Mouse (Mus musculus) heart, embryonic 14.5 days (tissue): ENCODE measurements around the gene Chd6. TPM values are rescaled to one million over a fixed set of nuclear protein-coding genes. Genes with fewer than 3 reads are reported as not detected.

ENCODE experiments used
- ATAC-seq: fragments of 200-750 bp; cut with Nextera tagmentation; 2 replicates; pipeline ENCODE4 v1.8.0; 2017; ENCODE audit warnings: low read depth, moderate TSS enrichment; ENCODE audit not compliant: insufficient number of reproducible peaks, insufficient read depth, low FRiP score
- H3K27ac ChIP-seq, 2 experiments: fragments of 200-500 bp in 1 of 2; fragments of 300-500 bp in 1 of 2; sonication (generic) in 1 of 2; replicated peaks in 1 of 2; 2 replicates each; pipeline ENCODE4 v1.5.1; 2012 to 2014; ENCODE audit warnings: low read depth in 2 of 2, low read length in 2 of 2, control low read depth in 1 of 2, mild to moderate bottlenecking in 1 of 2, mixed read lengths in 1 of 2; ENCODE audit not compliant: control insufficient read depth in 1 of 2, insufficient read depth in 1 of 2
- H3K27me3 ChIP-seq: fragments of 300-500 bp; sonication (generic); 2 replicates; pipeline ENCODE4 v1.6.1; 2014; ENCODE audit warnings: mild to moderate bottlenecking, low read length, control low read depth; ENCODE audit not compliant: control insufficient read depth, insufficient read depth
- H3K36me3 ChIP-seq: fragments of 300-500 bp; sonication (generic); 2 replicates; pipeline ENCODE4 v1.6.1; 2014; ENCODE audit warnings: mild to moderate bottlenecking, control low read depth, low read length, mixed read lengths; ENCODE audit not compliant: control insufficient read depth, insufficient read depth
- H3K4me1 ChIP-seq, 2 experiments: fragments of 200-500 bp in 1 of 2; fragments of 300-500 bp in 1 of 2; sonication (generic) in 1 of 2; 2 replicates each; pipeline ENCODE4 v1.6.1; 2012 to 2014; ENCODE audit warnings: low read length in 2 of 2, control low read depth in 1 of 2, mixed read lengths in 1 of 2; ENCODE audit not compliant: control insufficient read depth in 2 of 2, insufficient read depth in 2 of 2
- H3K4me2 ChIP-seq: fragments of 300-500 bp; sonication (generic); 2 replicates; pipeline ENCODE4 v1.6.1; 2014; ENCODE audit warnings: mild to moderate bottlenecking, low read length
- H3K4me3 ChIP-seq, 2 experiments: fragments of 200-500 bp in 1 of 2; fragments of 300-500 bp in 1 of 2; sonication (generic) in 1 of 2; 2 replicates each; pipeline ENCODE4 v1.5.1; 2012 to 2014; ENCODE audit warnings: low read length in 2 of 2, mild to moderate bottlenecking in 2 of 2, control low read depth in 1 of 2, low read depth in 1 of 2, moderate library complexity in 1 of 2; ENCODE audit not compliant: control insufficient read depth in 1 of 2, insufficient read depth in 1 of 2
- H3K9ac ChIP-seq: fragments of 300-500 bp; sonication (generic); 2 replicates; pipeline ENCODE4 v1.6.1; 2014; ENCODE audit warnings: mild to moderate bottlenecking, low read length
- H3K9me3 ChIP-seq: fragments of 300-500 bp; sonication (generic); 2 replicates; pipeline ENCODE4 v1.6.1; 2016; ENCODE audit warnings: low read length, control low read depth; ENCODE audit not compliant: control insufficient read depth
- WGBS: fragments of 180-500 bp; shearing (Covaris S2); extraction: QIAGEN DNeasy Blood & Tissue Kit; methylation state at CpG from one replicate; pipeline ENCODE4 v1.1.7; 2014; 5-methylcytosine and 5-hydroxymethylcytosine counted together
- polyA plus RNA-seq: library from polyadenylated mRNA; unstranded; fragments of >200 nt; fragmentation: Nextera tagmentation; extraction: Ambion mirVana; gene quantifications from 2 replicates; pipeline ENCODE4 v1.2.1, GENCODE M21; 2014

Chd6 gene
- polyA plus RNA-seq, 1 experiment from 2014 or later, result 17.9 TPM

DNA sequence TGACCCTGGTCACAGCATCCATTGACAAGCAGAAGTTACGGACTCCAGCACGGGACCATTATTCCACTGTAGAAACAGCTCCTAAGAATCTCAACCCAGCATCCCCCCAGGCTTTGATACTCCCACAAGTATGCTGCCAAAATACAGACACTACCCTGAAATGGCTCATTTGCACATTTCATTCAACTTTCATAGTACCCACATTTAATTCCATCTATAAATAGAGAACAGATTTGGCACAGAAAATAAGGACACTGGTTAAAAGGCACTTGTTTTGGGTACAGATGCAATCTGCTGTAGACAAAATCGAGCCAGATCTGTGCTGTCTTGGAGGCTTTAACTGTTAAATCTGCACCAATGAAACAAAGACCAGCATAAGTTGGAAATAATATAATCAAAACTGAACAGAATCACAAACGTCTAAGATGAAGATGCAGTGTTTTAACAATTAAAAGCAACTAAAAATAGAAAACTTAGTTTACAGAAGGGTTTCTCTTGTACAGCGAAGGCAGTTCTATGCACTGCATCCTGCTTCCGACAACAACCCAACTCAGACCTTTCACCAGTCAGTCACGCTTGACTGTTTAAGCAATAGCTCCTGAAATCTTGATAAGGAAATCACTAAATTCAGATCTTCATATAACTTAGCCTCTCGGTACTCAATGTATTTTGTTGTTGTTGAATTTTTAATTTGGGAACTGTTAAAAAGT is 64.2 kb downstream of the Chd6 start:
- WGBS, result 88% methylated on average over 8 of the region's 8 CpGs
- no peaks in the 10 kb centered on the region for H3K27me3 ChIP-seq
- peaks cover 38% of the 10 kb centered on the region for H3K36me3 ChIP-seq
- H3K9ac ChIP-seq, result no peak overlapping the region
- no peak overlapping the region for H3K4me3 ChIP-seq
- H3K9me3 ChIP-seq, result no peaks in the 10 kb centered on the region
- H3K4me2 ChIP-seq, result no peak overlapping the region
- no peak overlapping the region for H3K27ac ChIP-seq
- no peaks in the 10 kb centered on the region for H3K4me1 ChIP-seq
- ATAC-seq, result no peak

DNA sequence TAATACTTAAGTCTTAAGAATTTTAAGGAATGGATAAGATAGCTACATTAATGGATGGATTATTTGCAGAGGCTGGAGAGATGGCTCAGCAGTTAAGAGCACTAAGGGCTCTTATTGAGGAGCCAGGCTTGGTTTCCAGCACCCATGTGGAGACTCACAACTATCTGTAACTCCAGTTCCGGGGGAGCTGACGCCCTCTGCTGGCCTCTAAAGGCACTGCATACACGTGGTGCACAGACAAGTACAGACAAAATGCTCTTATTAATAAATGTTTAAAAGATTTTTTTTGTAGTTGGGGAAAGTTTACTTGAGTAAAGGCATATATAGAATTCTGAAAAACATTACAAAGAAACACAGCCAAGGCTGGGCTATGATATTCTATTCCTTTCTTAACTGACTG is 66.0 kb downstream of the Chd6 start:
- H3K4me1 ChIP-seq, result no peaks in the 10 kb centered on the region
- H3K4me2 ChIP-seq, result no peak overlapping the region
- ATAC-seq, result no peak
- no peak overlapping the region for H3K9ac ChIP-seq
- no peaks in the 10 kb centered on the region for H3K9me3 ChIP-seq
- no peaks in the 10 kb centered on the region for H3K27me3 ChIP-seq
- H3K4me3 ChIP-seq, result no peak overlapping the region
- WGBS, result 61% methylated on average over 3 of the region's 3 CpGs
- peaks cover 56% of the 10 kb centered on the region for H3K36me3 ChIP-seq
- H3K27ac ChIP-seq, result no peak overlapping the region

DNA sequence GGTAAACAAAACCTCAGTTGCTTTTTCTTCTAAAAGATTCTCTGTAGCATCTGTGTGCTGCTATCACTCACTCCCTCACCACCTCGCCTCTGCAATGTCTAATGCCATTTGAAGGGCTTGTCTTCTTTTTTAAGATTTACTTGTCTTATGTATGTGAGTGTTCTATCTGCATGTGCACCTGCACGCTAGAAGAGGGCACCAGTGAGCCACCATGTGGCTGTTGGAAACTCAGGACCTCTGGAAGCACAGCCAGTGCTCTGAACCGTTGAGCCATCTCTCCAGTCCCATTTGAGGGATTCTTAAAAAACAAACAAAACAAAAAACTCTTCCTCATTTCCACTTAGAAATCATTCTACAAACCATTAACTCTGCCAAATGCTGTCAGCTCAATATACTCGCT is 68.1 kb downstream of the Chd6 start:
- H3K27ac ChIP-seq, result no peak overlapping the region
- H3K36me3 ChIP-seq, result peaks cover 60% of the 10 kb centered on the region
- H3K9ac ChIP-seq, result no peak overlapping the region
- H3K27me3 ChIP-seq, result no peaks in the 10 kb centered on the region
- H3K9me3 ChIP-seq, result no peaks in the 10 kb centered on the region
- no peak for ATAC-seq
- no peak overlapping the region for H3K4me2 ChIP-seq
- no peaks in the 10 kb centered on the region for H3K4me1 ChIP-seq
- WGBS, result 76% methylated on average over 4 of the region's 4 CpGs
- no peak overlapping the region for H3K4me3 ChIP-seq

DNA sequence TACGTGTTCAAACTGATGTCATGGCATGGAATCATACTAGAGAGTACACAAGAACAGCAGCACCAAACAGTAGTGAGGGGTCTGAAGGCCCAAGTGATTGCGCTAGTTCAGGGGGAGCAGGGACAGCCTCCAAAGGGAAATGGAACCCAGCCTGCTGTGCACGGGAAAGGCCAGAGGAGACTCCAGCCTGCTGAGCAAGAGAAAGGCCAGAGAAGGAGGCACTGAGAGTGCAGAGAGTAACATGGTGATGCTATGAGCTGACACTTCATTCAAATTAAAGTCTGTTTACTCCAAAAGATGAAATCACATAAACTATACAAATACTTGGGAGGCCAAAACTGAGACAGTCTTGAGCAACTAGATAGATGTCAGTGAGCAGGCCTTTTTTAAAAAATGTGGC is 71.1 kb downstream of the Chd6 start:
- no peaks in the 10 kb centered on the region for H3K27me3 ChIP-seq
- no peak for ATAC-seq
- H3K27ac ChIP-seq, result no peak overlapping the region
- H3K36me3 ChIP-seq, result peaks cover 64% of the 10 kb centered on the region
- H3K4me1 ChIP-seq, result peaks cover 0 to 5% of the 10 kb centered on the region in 2 experiments; a peak in 2 of 4 replicates
- WGBS, result 88% methylated on average over 3 of the region's 3 CpGs
- H3K9me3 ChIP-seq, result no peaks in the 10 kb centered on the region
- no peak overlapping the region for H3K4me2 ChIP-seq
- no peak overlapping the region for H3K4me3 ChIP-seq
- H3K9ac ChIP-seq, result no peak overlapping the region

DNA sequence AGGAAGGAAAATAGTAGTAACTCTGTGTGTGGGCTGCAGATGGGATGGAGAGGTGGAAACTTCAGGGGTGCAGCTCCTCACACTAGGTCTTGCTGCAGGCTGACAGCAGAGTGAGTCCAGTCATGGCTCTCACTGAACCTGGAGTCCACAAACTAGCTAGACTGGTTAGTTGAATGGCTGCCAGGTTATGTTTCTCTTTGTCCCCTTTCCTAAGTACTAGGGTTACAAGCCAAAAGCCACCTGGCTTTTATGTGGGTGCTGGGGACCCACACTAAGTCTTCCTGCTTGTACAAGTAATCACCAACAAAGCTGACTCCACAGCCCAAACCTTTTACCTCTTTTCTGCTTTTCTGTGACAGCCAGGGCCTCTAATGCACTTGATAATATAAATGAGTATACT is 75.7 kb downstream of the Chd6 start:
- Histone ChIP-seq H3K9me3 (no peaks in the 10 kb centered on the region), H3K4me2 (no peak overlapping the region), H3K36me3 (peaks cover 54% of the 10 kb centered on the region), H3K4me3 (no peak overlapping the region), H3K27me3 (no peaks in the 10 kb centered on the region), H3K27ac (no peak overlapping the region), H3K9ac (no peak overlapping the region), H3K4me1 (peaks cover 3 to 12% of the 10 kb centered on the region in 2 experiments; a peak in 3 of 4 replicates)
- ATAC-seq, result no peak

DNA sequence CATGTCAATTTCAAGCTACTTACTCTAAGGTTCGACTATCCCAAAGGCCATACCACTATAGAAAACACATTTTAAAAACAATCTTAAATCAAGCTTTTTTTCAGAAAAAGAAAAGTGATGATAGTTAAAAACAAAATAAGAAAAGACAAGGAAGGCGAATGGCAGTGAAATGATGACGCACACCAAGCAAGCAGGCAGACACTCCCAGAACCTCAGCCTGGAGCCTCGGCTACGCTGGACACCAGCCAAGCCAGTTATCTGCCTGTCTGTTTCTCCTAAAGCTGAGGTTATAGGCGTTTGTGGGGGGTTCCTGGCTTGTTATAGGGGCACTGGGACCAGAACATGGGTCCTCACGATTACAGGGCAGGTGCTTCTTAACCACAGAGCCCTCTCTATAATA is 76.5 kb downstream of the Chd6 start:
- H3K4me2 ChIP-seq, result no peak overlapping the region
- peaks cover 3 to 12% of the 10 kb centered on the region in 2 experiments; a peak in 3 of 4 replicates for H3K4me1 ChIP-seq
- H3K9me3 ChIP-seq, result no peaks in the 10 kb centered on the region
- 43% methylated on average over 7 of the region's 7 CpGs for WGBS
- H3K36me3 ChIP-seq, result peaks cover 54% of the 10 kb centered on the region
- H3K4me3 ChIP-seq, result no peak overlapping the region
- H3K27ac ChIP-seq, result no peak overlapping the region
- no peak for ATAC-seq
- no peak overlapping the region for H3K9ac ChIP-seq
- no peaks in the 10 kb centered on the region for H3K27me3 ChIP-seq

DNA sequence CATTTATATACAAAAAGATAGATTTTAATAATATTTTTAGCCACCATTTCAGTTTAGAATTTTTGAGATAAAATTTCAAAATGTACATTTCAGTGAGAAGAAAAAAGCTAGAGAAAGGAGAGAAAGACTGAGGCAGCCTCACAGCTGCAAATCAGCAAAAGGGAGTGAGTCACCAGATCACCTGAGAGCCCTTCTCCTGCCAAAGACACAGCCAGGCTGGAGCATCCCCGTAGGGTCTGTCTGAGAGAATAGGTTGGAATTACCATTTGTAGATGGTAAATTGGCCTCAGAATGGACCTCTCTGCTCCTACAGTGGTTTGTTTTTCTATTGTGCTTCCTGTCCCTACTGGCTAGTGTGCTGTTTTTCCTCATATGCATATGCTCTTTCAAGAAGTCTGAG is 84.3 kb downstream of the Chd6 start:
- H3K4me1 ChIP-seq, result no peaks in the 10 kb centered on the region
- no peak for ATAC-seq
- no peak overlapping the region for H3K9ac ChIP-seq
- no peaks in the 10 kb centered on the region for H3K27me3 ChIP-seq
- no peak overlapping the region for H3K27ac ChIP-seq
- no peak overlapping the region for H3K4me3 ChIP-seq
- 87% methylated on average over 1 of the region's 1 CpGs for WGBS
- H3K4me2 ChIP-seq, result no peak overlapping the region
- H3K9me3 ChIP-seq, result no peaks in the 10 kb centered on the region
- H3K36me3 ChIP-seq, result peaks cover 92% of the 10 kb centered on the region

DNA sequence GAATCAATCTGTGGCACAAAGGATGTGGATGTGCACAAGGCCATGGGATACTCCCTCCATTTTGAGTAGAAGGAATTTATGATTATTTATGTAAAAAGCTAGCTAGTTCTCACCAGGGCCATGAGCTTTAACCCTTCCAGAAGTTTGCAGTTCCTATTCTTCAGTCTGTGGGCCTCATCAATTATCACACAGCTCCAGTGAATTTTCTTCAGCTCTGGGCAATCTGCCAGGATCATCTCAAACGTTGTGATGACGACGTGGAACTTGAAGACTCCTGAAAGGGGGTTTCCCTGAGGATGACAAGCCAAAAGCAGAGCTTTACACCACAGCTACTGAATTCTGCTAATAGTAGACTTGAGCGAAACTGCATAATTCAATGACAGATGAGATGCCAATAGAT is 91.0 kb downstream of the Chd6 start:
- ATAC-seq, result no peak
- 27% methylated on average over 4 of the region's 4 CpGs for WGBS
- H3K36me3 ChIP-seq, result peaks cover 95% of the 10 kb centered on the region

More for the DNA sequence above, 91.0 kb downstream of the Chd6 start:
- Histone ChIP-seq H3K27ac (no peak overlapping the region), H3K9me3 (no peaks in the 10 kb centered on the region), H3K4me1 (no peaks in the 10 kb centered on the region; a peak in 1 of 4 replicates), H3K9ac (no peak overlapping the region), H3K4me2 (no peak overlapping the region), H3K4me3 (no peak overlapping the region), H3K27me3 (no peaks in the 10 kb centered on the region)
